Mouse (Mus musculus): ENCODE results near the gene Uba7. TPM values are rescaled to one million over a fixed set of nuclear protein-coding genes. Genes with fewer than 3 reads are reported as not detected.
A peak's percentile ranks its signal among the peaks of the same experiment; 100 is the strongest.

The Uba7 gene
- polyA plus RNA-seq, 1 experiment from 2014 or later, result 12.1 TPM

GRCm38 (mm10) chr9:107936215-107936822, 39.0 kb upstream of the Uba7 start:
- peaks cover 14% of the 10 kb centered on the region for H3K4me1 ChIP-seq (ENCODE audit: control insufficient read depth, insufficient read depth, low read length)
- H3K27ac ChIP-seq (ENCODE audit: low read depth, low read length), result no peak overlapping the region
- no peaks in the 10 kb centered on the region for H3K36me3 ChIP-seq (ENCODE audit: control insufficient read depth, insufficient read depth, low read length)
- H3K4me3 ChIP-seq (ENCODE audit: low read depth, low read length), result peak overlapping the region; percentile 51
- WGBS, result 2% methylated on average over 29 of the region's 29 CpGs
- H3K27me3 ChIP-seq (ENCODE audit: control insufficient read depth, insufficient read depth, low read length), result no peaks in the 10 kb centered on the region; the same call in 1 of the 2 replicates
- peak overlapping the region; percentile 96 for H3K4me2 ChIP-seq (ENCODE audit: low read depth)
- ATAC-seq (ENCODE audit: insufficient read depth, low FRiP score, low TSS enrichment) (peak; percentile 61; the same call in 1 of the 2 replicates), DNase-seq (ENCODE audit: low spot score) (peak; percentile 38)
- peak overlapping the region; percentile 67 for H3K9ac ChIP-seq (ENCODE audit: low read length)
- no peaks in the 10 kb centered on the region for H3K9me3 ChIP-seq (ENCODE audit: control insufficient read depth, low read length)

- no peaks in the 10 kb centered on the region for H3K9me3 ChIP-seq (ENCODE audit: control insufficient read depth, low read length)
- peaks cover 14% of the 10 kb centered on the region for H3K4me1 ChIP-seq (ENCODE audit: control insufficient read depth, insufficient read depth, low read length)
- 7% methylated on average over 3 of the region's 3 CpGs for WGBS
- peak overlapping the region; percentile 67 for H3K9ac ChIP-seq (ENCODE audit: low read length)
- H3K27ac ChIP-seq (ENCODE audit: low read depth, low read length), result no peak overlapping the region
- H3K4me3 ChIP-seq (ENCODE audit: low read depth, low read length), result peak overlapping the region; percentile 51
- peak overlapping the region; percentile 96 for H3K4me2 ChIP-seq (ENCODE audit: low read depth)
- ATAC-seq (ENCODE audit: insufficient read depth, low FRiP score, low TSS enrichment) (no peak), DNase-seq (ENCODE audit: low spot score) (no peak)
- no peaks in the 10 kb centered on the region; the same call in 1 of the 2 replicates for H3K27me3 ChIP-seq (ENCODE audit: control insufficient read depth, insufficient read depth, low read length)
- H3K36me3 ChIP-seq (ENCODE audit: control insufficient read depth, insufficient read depth, low read length), result no peaks in the 10 kb centered on the region
These were observed 38.5 kb upstream of the Uba7 start for GRCm38 (mm10) chr9:107936831-107937230.

GRCm38 (mm10) chr9:107947241-107948194, 27.8 kb upstream of the Uba7 start:
- DNase-seq (ENCODE audit: low spot score) (no peak), ATAC-seq (ENCODE audit: insufficient read depth, low FRiP score, low TSS enrichment) (no peak)
- Histone ChIP-seq H3K4me3 (ENCODE audit: low read depth, low read length) (no peak overlapping the region), H3K4me1 (ENCODE audit: control insufficient read depth, insufficient read depth, low read length) (peaks cover 5% of the 10 kb centered on the region), H3K9ac (ENCODE audit: low read length) (no peak overlapping the region), H3K4me2 (ENCODE audit: low read depth) (no peak overlapping the region), H3K9me3 (ENCODE audit: control insufficient read depth, low read length) (no peaks in the 10 kb centered on the region), H3K27ac (ENCODE audit: low read depth, low read length) (no peak overlapping the region), H3K27me3 (ENCODE audit: control insufficient read depth, insufficient read depth, low read length) (no peaks in the 10 kb centered on the region), H3K36me3 (ENCODE audit: control insufficient read depth, insufficient read depth, low read length) (no peaks in the 10 kb centered on the region)
- WGBS, result 94% methylated on average over 31 of the region's 31 CpGs

- WGBS, result 83% methylated on average over 13 of the region's 13 CpGs
- Histone ChIP-seq H3K4me3 (ENCODE audit: low read depth, low read length) (no peak overlapping the region), H3K27ac (ENCODE audit: low read depth, low read length) (no peak overlapping the region), H3K9ac (ENCODE audit: low read length) (no peak overlapping the region), H3K4me2 (ENCODE audit: low read depth) (no peak overlapping the region), H3K36me3 (ENCODE audit: control insufficient read depth, insufficient read depth, low read length) (no peaks in the 10 kb centered on the region), H3K27me3 (ENCODE audit: control insufficient read depth, insufficient read depth, low read length) (no peaks in the 10 kb centered on the region), H3K9me3 (ENCODE audit: control insufficient read depth, low read length) (no peaks in the 10 kb centered on the region), H3K4me1 (ENCODE audit: control insufficient read depth, insufficient read depth, low read length) (peaks cover 5% of the 10 kb centered on the region)
- no peak for ATAC-seq (ENCODE audit: insufficient read depth, low FRiP score, low TSS enrichment)
- no peak for DNase-seq (ENCODE audit: low spot score)
These were observed 26.0 kb upstream of the Uba7 start for GRCm38 (mm10) chr9:107949184-107949921.

- Histone ChIP-seq H3K9me3 (ENCODE audit: control insufficient read depth, low read length) (no peaks in the 10 kb centered on the region), H3K27me3 (ENCODE audit: control insufficient read depth, insufficient read depth, low read length) (no peaks in the 10 kb centered on the region), H3K27ac (ENCODE audit: low read depth, low read length) (peak within 1 kb of the TSS; percentile 63; the same call in 1 of the 2 replicates), H3K36me3 (ENCODE audit: control insufficient read depth, insufficient read depth, low read length) (no peaks in the 10 kb centered on the region), H3K4me2 (ENCODE audit: low read depth) (peak within 1 kb of the TSS; percentile 52), H3K9ac (ENCODE audit: low read length) (peak within 1 kb of the TSS; percentile 72), H3K4me3 (ENCODE audit: low read depth, low read length) (peak within 1 kb of the TSS; percentile 62), H3K4me1 (ENCODE audit: control insufficient read depth, insufficient read depth, low read length) (peaks cover 5% of the 10 kb centered on the region)
- ATAC-seq (ENCODE audit: insufficient read depth, low FRiP score, low TSS enrichment) (no peak), DNase-seq (ENCODE audit: low spot score) (no peak)
- WGBS, result 91% methylated on average over 10 of the region's 10 CpGs
These were observed 25.4 kb upstream of the Uba7 start, which contains the start of gene Traip for GRCm38 (mm10) chr9:107949922-107950235. Gene Traip, plus strand, starts transcription at chr9:107950136.

GRCm38 (mm10) chr9:107950460-107951355, 24.6 kb upstream of the Uba7 start:
- H3K9me3 ChIP-seq (ENCODE audit: control insufficient read depth, low read length), result no peaks in the 10 kb centered on the region
- peak overlapping the region; percentile 63; the same call in 1 of the 2 replicates for H3K27ac ChIP-seq (ENCODE audit: low read depth, low read length)
- peak overlapping the region; percentile 52 for H3K4me2 ChIP-seq (ENCODE audit: low read depth)
- peak overlapping the region; percentile 72 for H3K9ac ChIP-seq (ENCODE audit: low read length)
- ATAC-seq (ENCODE audit: insufficient read depth, low FRiP score, low TSS enrichment) (peak; percentile 92), DNase-seq (ENCODE audit: low spot score) (peak; percentile 92)
- no peaks in the 10 kb centered on the region for H3K27me3 ChIP-seq (ENCODE audit: control insufficient read depth, insufficient read depth, low read length)
- WGBS, result 21% methylated on average over 45 of the region's 45 CpGs
- no peaks in the 10 kb centered on the region for H3K36me3 ChIP-seq (ENCODE audit: control insufficient read depth, insufficient read depth, low read length)
- peaks cover 5% of the 10 kb centered on the region for H3K4me1 ChIP-seq (ENCODE audit: control insufficient read depth, insufficient read depth, low read length)
- peak overlapping the region; percentile 62 for H3K4me3 ChIP-seq (ENCODE audit: low read depth, low read length)

- no peak overlapping the region for H3K27ac ChIP-seq (ENCODE audit: low read depth, low read length)
- no peak overlapping the region for H3K4me3 ChIP-seq (ENCODE audit: low read depth, low read length)
- peaks cover 5% of the 10 kb centered on the region for H3K4me1 ChIP-seq (ENCODE audit: control insufficient read depth, insufficient read depth, low read length)
- H3K4me2 ChIP-seq (ENCODE audit: low read depth), result no peak overlapping the region
- no peak for ATAC-seq (ENCODE audit: insufficient read depth, low FRiP score, low TSS enrichment)
- H3K36me3 ChIP-seq (ENCODE audit: control insufficient read depth, insufficient read depth, low read length), result peaks cover 4% of the 10 kb centered on the region
- no peak for DNase-seq (ENCODE audit: low spot score)
- H3K9ac ChIP-seq (ENCODE audit: low read length), result no peak overlapping the region
- H3K9me3 ChIP-seq (ENCODE audit: control insufficient read depth, low read length), result no peaks in the 10 kb centered on the region
- 83% methylated on average over 6 of the region's 6 CpGs for WGBS
- H3K27me3 ChIP-seq (ENCODE audit: control insufficient read depth, insufficient read depth, low read length), result no peaks in the 10 kb centered on the region
These were observed 19.6 kb upstream of the Uba7 start for GRCm38 (mm10) chr9:107955613-107956289.
